Mouse (Mus musculus): ENCODE results near the gene Pard3b. TPM values are rescaled to one million over a fixed set of nuclear protein-coding genes. Genes with fewer than 3 reads are reported as not detected.

Gene Pard3b
- total RNA-seq, 2 experiments from 2014 or later: 9.6 to 10.7 TPM

DNA sequence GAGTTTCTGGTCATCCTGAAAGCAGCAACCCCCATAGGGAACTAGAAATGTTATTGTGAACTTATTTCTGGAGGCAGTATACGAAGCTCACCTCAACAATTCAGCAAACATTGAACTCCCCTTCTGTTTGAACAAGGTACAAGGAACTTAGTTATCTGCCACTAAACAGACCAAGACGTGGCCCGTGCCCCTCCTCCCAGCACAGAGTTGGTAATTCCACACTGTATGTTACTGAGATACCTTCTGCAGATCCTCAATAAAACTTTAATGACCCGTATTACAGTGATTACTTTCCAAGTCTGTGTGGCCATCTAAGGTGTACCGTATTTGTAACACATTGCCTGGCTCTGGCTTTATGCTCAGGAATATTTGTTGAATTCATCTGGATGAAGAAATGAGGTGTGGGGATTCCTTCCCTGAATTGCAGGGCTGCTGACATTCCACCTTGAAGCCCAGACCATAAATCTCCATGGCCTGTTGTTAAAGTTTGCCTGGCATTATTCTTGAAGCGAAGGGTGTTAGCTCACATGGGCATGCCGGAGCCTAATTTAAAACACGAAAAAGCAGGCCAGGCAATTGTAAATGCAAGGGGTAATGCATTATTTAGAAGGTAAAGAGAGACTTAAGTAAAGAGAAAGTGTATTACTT lies 1006.1 kb downstream of the Pard3b start:
- DNase-seq: no peak

DNA sequence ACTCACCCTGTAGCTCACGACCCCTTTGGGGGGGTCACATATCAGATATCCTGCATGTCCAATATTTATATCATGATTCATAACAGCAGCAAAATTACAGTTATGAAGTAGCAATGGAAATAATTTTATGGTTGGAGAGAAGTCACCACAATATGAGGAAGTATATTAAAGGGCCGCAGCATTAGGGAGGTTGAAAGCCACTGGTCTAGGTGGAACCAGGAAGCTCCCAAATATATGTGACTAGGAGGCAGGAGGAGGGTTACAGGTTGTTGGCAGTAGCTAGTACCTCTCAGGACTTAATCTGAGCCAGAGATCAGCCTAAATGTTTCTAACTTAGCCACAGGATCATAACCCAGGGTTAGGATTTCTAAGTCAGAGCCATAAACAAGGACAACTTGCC lies 1008.2 kb downstream of the Pard3b start:
- DNase-seq: no peak

DNA sequence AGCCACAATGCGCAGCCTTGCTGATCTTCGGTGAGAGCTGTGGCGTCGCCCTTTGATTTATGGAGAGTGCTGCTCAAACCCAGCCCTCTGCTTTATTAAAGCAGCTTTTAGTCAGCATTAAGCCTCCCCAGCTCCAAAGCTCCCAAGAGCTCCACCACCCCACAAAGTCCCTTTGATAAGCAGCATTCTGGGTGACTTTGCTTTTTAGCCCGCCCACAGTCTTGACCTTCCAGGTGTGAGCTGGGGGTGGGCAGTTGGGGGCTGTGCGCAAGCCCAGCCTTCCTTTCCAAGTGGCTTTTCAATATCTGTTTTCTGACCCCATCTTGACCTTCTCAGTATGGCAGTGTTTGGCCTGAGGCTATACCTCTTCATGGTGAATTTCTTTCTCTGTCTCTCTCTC lies 1009.5 kb downstream of the Pard3b start:
- no peak for DNase-seq

DNA sequence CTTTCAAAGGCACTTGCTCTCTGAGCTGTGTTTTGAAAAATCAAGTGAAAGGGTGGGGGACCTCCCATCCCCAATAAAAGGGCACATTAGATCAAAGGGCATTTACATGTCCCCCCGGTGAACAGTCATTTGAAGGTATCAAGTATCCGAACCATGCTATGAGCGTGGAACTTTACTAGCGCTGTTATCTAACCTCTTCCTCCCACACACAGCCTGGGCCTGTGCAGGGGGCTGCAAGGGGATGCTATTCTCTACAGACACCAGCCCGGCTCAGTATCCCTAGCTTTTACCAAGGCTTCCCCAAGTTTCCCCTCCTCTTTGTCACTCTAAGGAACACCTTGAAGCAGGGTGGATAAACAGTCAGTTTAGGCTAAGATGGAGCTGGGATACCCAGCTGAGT lies 1010.0 kb downstream of the Pard3b start:
- DNase-seq: no peak

DNA sequence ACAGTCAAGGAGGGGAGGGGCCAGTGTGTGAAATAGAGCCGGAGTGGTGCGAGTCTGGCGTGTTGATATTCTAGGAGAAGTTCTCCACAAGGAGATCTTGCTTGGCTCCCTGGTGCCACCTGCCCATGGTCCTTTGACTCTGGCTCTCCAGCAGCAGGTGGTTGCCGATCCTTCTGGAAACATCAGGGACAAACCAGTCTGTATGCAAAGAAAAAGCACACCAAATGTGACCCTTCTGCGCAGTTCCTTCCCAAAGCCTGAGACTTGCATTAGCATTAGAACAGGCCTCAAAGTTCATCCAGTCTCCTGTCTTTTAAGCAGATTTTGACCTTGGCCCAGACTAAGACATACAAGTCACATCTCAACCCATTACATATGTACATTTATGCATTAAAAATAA lies 1011.9 kb downstream of the Pard3b start:
- DNase-seq: no peak

DNA sequence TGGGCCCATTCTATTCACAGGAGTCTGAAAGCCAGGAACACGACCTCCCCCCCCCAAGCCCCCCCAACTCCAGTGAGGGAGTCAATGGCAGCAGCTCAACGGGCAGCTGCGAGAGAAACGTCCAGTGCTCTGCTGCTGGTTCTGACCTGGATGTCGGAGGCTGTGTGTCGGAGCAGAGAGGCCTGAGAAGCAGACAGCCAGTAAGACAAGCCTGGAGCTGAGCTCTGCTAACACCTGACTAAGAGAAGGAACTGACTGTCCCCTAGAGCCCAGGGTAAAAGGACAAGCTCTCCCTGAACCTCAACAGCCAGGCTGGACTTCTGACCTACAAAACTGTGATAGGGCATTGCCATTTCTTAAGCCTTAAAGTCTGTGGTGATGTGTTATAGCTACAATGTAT lies 1015.8 kb downstream of the Pard3b start:
- DNase-seq: no peak

DNA sequence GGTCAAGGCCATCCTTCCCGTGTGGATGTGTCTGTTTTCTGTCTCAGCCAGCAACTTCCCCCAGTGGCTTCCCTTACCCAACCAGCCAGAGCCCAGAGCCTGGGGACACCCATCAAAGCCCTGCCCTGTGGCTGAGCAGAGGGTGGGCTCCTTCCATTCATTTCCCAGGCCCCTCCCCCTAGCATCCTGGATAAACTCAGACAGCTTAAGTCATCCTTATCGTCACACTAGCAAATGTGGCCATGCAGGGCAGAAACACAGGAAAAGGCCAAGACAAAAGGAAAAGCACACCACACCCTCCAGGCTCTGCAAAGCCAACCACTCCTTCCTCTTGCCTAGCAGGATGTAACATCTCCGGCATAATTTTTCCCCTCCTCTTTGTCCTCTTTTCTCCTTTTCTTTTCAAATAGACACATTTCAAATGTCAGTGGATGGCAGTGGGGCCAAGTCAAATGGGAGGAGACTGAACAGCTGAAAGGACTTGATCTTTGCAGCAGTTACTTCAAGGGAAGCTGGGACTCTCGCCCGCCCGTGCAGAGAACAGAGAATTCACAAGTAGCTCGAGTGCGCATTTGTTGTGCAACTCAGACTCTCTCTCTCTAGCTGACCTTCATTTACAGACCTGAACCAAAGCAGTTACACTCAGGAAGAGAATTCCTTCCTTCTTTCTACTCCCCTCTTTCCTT lies 1026.5 kb downstream of the Pard3b start:
- DNase-seq: no peak

DNA sequence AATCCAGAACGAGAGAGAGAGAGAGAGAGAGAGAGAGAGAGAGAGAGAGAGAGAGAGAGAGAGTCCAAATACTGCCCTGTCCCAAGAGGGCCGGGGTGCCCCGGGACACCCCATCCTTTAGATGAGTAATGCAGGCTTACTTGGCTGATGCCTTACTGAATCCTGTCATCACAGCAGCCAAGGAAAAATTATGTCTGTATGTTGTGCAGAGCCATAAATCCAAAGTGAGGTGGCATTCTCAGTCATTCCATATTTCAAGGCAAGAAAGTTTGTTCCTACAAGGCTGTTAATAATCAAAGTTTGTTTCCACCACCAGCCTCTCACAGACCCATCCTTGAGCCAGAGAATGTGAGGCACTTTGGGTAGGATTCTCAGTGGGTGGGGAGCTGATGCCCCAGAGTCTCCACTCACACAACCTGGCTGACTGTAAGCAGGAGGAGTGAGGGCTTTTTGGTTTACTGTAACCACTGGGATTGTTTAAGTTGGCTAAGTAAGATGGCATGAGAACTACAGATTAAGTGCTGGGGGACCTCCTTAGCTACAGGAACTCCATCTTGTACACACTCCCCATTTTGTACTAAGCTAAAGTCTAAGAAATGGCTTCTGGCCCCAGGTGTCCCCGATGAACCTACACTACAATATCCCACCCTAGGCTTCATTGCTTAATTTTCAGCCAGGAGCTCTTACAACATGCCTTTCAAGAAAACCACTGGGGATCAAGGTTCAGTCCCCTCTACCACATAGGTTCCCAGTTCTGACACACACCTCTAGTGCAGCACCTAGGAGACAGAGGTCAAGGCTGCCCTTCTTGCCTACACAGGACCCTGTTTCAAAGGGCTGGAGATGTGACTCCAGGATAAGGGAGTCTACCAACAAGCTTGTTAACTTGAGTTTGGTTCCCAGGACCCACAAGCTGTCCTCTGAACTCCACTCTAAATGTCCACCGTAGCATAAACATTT lies 1027.4 kb downstream of the Pard3b start:
- no peak for DNase-seq

DNA sequence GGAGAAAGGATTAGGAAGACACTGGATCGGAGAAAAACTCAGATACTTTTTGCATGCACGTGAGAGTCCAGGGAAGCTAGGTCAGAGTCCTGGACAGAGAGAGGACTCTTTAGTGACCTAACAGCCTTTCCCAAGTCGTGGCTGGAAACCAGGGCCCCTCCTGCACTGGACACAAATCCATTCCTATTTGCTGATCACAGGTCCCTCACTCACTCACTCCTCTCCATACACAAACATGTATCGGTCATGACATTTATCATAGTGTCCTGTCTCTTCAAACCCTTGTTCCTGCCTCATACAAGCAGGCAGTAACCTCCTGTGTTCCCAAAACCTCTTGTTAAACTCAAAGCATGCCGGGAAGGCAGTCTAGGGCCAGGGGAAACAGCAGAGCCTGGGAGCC lies 1028.2 kb downstream of the Pard3b start:
- DNase-seq: no peak

DNA sequence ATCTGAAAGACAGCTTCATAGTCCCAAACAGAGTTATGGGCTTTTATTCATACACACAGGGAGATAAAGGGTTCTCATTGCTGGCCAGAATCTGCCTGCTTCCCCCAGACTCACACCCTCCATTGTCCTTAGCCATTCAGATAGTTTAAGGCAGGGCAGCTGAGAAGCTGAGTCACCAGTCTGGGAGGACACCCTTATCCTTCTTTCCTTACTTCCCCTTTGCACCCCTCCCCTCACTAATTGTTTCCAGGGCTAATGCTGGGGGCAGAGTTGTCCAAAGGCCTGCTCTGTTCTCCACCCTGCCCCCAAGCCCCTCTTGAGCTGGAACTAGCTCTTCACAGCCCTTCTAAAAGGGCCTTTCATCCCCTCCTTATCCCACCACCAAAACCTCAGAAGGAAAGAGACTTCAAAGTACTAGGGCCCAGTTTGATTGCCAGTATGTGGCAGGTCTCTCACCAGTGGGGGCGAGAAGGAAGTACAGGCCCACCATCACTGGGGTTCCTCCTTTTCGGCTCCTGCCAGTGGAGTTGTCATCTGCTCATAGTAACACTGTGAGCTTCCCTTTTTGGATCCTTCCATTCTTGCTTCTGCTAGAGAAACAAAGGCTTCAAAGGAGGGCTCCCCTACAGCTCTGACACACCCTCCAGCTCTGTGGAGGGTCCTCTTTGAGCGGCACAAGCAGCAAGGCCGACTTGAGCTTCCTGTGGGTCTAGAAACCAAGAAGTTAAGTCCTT lies 1040.2 kb downstream of the Pard3b start:
- DNase-seq: no peak

DNA sequence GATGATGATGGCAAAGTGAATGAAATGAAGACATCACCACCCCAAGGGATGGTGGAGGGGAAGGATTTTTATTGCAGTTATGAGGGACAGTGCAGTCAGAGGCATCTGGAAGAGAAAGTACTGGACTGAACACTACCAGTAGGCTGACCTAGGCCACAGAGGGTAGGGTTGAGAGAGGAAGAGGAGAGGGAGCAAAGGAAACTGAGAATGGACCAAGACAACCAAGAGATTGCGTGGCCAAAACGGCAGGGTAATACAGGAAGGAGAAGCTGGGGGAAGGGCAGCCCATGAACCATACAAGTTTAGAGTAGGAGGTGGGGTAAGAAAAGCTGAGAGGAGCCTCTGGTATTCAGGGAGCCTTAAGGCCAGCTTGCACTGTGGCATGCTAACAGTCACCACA lies 1040.8 kb downstream of the Pard3b start:
- no peak for DNase-seq

DNA sequence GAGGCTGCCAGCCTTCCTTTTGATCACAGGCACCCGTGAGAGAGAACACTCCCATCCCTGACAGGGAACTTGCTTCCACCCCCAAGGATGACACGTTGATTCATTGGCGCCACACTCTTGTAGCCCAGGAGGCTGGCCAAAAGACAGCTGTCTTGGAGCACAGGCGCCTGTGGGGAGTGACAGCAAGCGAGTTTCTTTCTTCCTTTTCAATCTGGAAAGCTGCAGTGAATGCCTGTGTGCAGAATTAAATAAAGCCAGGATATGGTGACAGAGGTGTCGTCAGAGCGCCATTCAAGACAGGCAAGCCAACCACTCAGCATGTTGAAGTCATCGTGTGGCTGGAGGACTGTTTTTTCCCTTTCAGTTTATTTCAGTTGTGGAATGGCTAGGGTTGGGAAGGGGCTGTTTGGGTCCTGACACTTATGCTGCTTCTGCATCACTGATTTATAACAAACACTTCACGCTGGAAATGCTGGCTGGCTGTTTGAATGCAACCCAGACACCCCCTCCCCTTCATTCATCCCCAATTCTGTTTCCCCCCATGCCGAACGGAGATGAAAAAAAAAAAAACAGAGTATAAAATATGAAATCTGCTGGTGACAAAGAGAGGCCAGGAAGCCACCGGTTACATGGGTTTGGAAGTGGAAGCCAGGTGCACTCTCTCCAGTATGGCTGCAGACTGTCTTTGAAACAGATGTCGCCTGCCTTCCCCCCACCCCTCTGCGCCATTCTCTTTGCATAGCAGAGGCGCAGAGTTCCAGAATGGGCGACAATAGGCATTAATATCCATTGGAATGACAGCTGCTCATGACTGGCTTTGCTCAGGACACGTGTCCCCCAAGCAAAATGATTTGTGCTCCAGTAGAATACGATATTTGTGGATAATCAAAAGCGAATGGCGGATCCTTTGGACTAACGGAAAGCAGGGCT lies 1044.1 kb downstream of the Pard3b start:
- DNase-seq: no peak

DNA sequence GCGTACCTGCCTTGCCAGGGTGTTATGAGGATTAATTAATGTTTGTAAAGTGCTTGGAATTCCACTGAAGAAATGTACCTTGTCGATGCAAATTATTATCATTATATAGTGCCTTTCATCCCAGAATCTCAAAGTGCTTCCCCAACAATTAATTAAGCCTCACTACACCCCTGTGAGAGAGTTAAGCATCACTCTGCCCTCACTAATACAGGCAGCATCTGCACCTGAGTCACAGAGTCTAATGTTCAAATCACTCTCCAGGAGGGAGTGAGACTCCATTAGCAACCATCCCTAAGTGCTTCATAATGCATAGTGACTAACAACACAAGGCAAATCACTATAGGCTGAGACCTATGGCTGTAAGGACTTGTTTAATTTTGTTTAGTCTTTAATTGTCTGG lies 1044.9 kb downstream of the Pard3b start:
- DNase-seq: no peak

DNA sequence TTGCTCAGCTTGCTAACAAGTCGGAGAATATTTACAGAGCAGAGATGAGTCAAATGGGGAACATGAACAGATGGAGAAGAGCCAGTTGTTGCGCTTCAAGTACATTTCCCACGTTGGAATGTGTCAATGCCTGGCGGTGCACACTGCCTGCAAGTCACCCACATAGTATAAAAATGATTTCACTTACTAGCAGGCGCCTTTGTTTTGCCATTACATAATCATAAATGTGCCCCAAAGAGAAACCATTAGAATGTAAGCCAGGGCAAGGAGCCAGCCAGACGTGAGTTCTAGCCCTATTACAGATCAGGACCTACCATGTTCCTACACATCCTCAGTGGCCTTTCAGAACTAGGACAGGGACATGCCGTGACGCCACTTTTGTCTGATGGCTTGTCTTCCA lies 1048.9 kb downstream of the Pard3b start:
- no peak for DNase-seq

DNA sequence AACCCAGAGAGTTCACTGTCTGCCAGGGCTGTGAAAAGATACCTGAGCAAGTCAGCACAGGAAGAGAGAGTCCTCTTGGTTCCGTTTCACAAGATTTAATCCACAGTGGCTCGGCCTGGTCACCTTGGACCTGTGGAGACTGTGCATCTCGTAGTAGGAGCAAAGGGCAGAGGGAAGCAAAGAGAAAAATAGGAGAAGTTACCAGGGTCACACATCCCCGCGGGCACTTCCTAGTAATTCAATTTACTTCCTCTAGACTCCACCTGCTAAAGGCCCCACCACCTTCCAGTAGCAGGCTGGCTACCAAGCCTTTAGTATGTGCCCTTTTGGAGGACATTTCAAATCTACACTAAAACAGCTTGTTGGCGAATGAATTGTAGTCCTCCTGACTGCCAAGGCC lies 1052.6 kb downstream of the Pard3b start:
- DNase-seq: no peak

Data from gastrocnemius, postnatal 10 days (tissue).